Mouse (Mus musculus): ENCODE measurements around the gene Sgsm1. TPM values are rescaled to one million over a fixed set of nuclear protein-coding genes. Genes with fewer than 3 reads are reported as not detected.

Gene Sgsm1
- polyA plus RNA-seq, 1 experiment from 2014 or later = 9.8 TPM

DNA sequence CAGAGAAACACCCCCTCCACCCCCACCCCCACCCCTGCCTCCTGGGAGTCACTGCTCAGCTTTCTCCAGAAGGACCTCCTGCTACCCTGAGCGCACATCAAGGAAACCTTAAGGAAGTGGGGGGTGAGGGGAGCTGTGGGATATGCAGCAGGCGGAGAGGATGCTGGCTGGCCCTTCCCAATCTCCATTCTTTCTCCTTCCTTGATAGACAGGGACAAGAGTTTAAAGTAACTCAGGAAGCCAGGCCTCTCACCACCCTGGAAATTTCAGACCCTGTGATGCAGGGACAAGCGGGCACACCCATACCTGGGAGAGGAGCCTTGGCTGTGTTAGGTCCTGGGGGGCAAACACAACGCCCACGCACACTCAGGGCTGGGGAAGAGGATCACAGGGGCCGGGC is 100.3 kb downstream of the Sgsm1 start:
- Histone ChIP-seq H3K4me1 (peaks cover 23% of the 10 kb centered on the region), H3K27me3 (no peaks in the 10 kb centered on the region), H3K36me3 (ENCODE audit: poor library complexity, severe bottlenecking) (no peaks in the 10 kb centered on the region), H3K9ac (no peak overlapping the region), H3K4me3 (no peak overlapping the region), H3K4me2 (no peak overlapping the region), H3K27ac (peak overlapping the region; percentile 10; the same call in 1 of the 2 replicates), H3K9me3 (replicated peaks) (no peaks in the 10 kb centered on the region)
- WGBS = 81% methylated on average over 6 of the region's 6 CpGs
- no peak for ATAC-seq

GRCm38 (mm10) chr5:113209898-113210297 is 100.7 kb downstream of the Sgsm1 start:
- Histone ChIP-seq H3K4me1 (peaks cover 23% of the 10 kb centered on the region), H3K9ac (0 out of 2 replicates have a peak overlapping the region, but pooled peaks have one; percentile 14), H3K4me2 (no peak overlapping the region), H3K27me3 (no peaks in the 10 kb centered on the region), H3K27ac (peak overlapping the region; percentile 78), H3K4me3 (no peak overlapping the region), H3K9me3 (replicated peaks) (no peaks in the 10 kb centered on the region), H3K36me3 (ENCODE audit: poor library complexity, severe bottlenecking) (no peaks in the 10 kb centered on the region)
- 90% methylated on average over 13 of the region's 13 CpGs for WGBS
- ATAC-seq = no peak

GRCm38 (mm10) chr5:113209401-113209750 is 101.2 kb downstream of the Sgsm1 start:
- H3K36me3 ChIP-seq (ENCODE audit: poor library complexity, severe bottlenecking) = no peaks in the 10 kb centered on the region
- ATAC-seq = peak; percentile 4; the same call in 1 of the 2 replicates
- 56% methylated on average over 11 of the region's 11 CpGs for WGBS

DNA sequence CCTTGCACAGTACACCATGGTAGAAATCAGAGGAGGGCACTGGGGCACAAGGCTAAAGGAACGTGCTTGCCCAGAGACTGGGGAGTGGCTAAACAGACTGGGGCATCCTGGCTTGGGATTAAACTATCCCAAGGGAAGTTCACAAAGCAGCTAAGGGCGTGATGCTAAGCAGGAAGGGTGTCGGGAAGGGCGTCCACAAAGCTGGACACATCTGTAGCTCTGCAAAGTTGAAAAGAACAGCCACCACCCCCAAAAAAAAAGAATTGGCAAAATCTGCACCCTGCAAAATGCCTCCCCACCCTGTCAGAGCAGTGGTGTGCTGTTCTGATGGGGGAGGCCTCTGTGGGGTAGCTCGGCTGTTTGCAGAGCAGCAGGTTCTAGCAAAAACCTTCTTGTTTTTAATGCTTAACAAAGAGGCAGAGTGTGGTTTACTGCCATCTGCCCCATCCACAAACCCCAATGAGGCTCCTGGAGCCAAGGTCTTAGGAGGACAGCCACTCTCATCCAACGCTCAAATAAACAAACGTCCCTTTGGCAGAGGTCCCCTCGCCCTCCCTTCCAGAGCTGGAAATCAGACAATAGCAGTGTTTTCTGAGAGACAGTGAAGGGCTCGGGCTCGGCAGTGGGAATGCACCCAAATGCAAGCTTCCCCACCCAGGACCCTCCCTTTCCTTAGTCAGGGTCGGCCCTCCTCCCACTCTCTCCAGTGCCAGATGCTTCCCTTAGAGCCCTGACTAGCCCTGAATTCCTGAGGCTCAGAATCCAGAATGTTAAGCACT is 101.8 kb downstream of the Sgsm1 start:
- H3K4me1 ChIP-seq = peaks cover 23% of the 10 kb centered on the region
- peak overlapping the region; percentile 78 for H3K27ac ChIP-seq
- ATAC-seq = peak; percentile 76
- no peaks in the 10 kb centered on the region for H3K27me3 ChIP-seq
- WGBS = 40% methylated on average over 11 of the region's 11 CpGs
- no peak overlapping the region for H3K4me3 ChIP-seq
- no peaks in the 10 kb centered on the region for H3K9me3 ChIP-seq (replicated peaks)
- no peaks in the 10 kb centered on the region for H3K36me3 ChIP-seq (ENCODE audit: poor library complexity, severe bottlenecking)
- peak overlapping the region; percentile 45; the same call in 1 of the 2 replicates for H3K9ac ChIP-seq
- peak overlapping the region; percentile 25; the same call in 1 of the 2 replicates for H3K4me2 ChIP-seq

More at GRCm38 (mm10) chr5:113209401-113209750, 101.2 kb downstream of the Sgsm1 start:
- H3K4me1 ChIP-seq = peaks cover 23% of the 10 kb centered on the region
- peak overlapping the region; percentile 25; the same call in 1 of the 2 replicates for H3K4me2 ChIP-seq
- peak overlapping the region; percentile 78 for H3K27ac ChIP-seq
- no peaks in the 10 kb centered on the region for H3K9me3 ChIP-seq (replicated peaks)
- H3K27me3 ChIP-seq = no peaks in the 10 kb centered on the region
- 0 out of 2 replicates have a peak overlapping the region, but pooled peaks have one; percentile 14 for H3K9ac ChIP-seq
- H3K4me3 ChIP-seq = no peak overlapping the region

GRCm38 (mm10) chr5:113208048-113208447 is 102.5 kb downstream of the Sgsm1 start:
- 88% methylated on average over 4 of the region's 4 CpGs for whole genome bisulfite sequencing
- H3K27ac ChIP-seq = 0 out of 2 replicates have a peak overlapping the region, but pooled peaks have one; percentile 78
- H3K27me3 ChIP-seq = no peaks in the 10 kb centered on the region
- no peaks in the 10 kb centered on the region for H3K36me3 ChIP-seq (ENCODE audit: poor library complexity, severe bottlenecking)
- peaks cover 23% of the 10 kb centered on the region for H3K4me1 ChIP-seq
- no peak overlapping the region for H3K4me2 ChIP-seq
- H3K9ac ChIP-seq = no peak overlapping the region
- H3K9me3 ChIP-seq (replicated peaks) = no peaks in the 10 kb centered on the region
- no peak for ATAC-seq
- H3K4me3 ChIP-seq = no peak overlapping the region

GRCm38 (mm10) chr5:113206670-113207352 is 103.8 kb downstream of the Sgsm1 start:
- WGBS = 68% methylated on average over 9 of the region's 9 CpGs
- H3K4me2 ChIP-seq = no peak overlapping the region
- ATAC-seq = no peak
- H3K9me3 ChIP-seq (replicated peaks) = no peaks in the 10 kb centered on the region
- no peak overlapping the region; the same call in 1 of the 2 replicates for H3K9ac ChIP-seq
- no peaks in the 10 kb centered on the region for H3K27me3 ChIP-seq
- no peaks in the 10 kb centered on the region for H3K36me3 ChIP-seq (ENCODE audit: poor library complexity, severe bottlenecking)
- no peak overlapping the region for H3K27ac ChIP-seq
- H3K4me1 ChIP-seq = peaks cover 23% of the 10 kb centered on the region
- no peak overlapping the region for H3K4me3 ChIP-seq

DNA sequence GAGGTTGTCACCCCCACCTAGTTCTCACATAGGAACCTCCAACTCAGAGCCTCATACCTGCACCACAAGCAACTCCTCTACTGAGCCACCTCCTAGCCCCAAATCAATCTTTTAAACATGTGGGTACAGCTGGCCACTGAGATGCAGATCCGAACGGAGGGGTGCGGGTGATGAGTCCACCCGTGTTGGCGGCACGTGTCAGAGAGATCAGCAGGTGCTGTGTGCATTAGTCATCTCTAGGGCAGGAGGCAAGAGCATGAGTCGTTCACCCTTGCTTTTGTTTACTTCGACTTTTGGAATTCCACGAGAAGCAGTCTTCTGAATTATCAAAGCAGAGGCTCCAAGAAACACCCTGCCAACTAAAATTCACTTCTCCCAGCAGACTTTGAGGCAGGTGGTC is 106.4 kb downstream of the Sgsm1 start:
- Histone ChIP-seq H3K27ac (no peak overlapping the region), H3K9me3 (replicated peaks) (no peaks in the 10 kb centered on the region), H3K9ac (no peak overlapping the region), H3K4me2 (no peak overlapping the region), H3K4me1 (peaks cover 14% of the 10 kb centered on the region), H3K36me3 (ENCODE audit: poor library complexity, severe bottlenecking) (no peaks in the 10 kb centered on the region), H3K27me3 (no peaks in the 10 kb centered on the region), H3K4me3 (no peak overlapping the region)
- 93% methylated on average over 9 of the region's 9 CpGs for WGBS
- no peak for ATAC-seq

GRCm38 (mm10) chr5:113199772-113200134 is 110.8 kb downstream of the Sgsm1 start:
- H3K4me1 ChIP-seq = no peaks in the 10 kb centered on the region
- no peaks in the 10 kb centered on the region for H3K36me3 ChIP-seq (ENCODE audit: poor library complexity, severe bottlenecking)
- 90% methylated on average over 10 of the region's 10 CpGs for WGBS
- ATAC-seq = no peak
- no peaks in the 10 kb centered on the region for H3K9me3 ChIP-seq (replicated peaks)
- no peak overlapping the region for H3K4me2 ChIP-seq
- no peak overlapping the region for H3K27ac ChIP-seq
- H3K4me3 ChIP-seq = no peak overlapping the region
- H3K9ac ChIP-seq = no peak overlapping the region
- no peaks in the 10 kb centered on the region for H3K27me3 ChIP-seq

DNA sequence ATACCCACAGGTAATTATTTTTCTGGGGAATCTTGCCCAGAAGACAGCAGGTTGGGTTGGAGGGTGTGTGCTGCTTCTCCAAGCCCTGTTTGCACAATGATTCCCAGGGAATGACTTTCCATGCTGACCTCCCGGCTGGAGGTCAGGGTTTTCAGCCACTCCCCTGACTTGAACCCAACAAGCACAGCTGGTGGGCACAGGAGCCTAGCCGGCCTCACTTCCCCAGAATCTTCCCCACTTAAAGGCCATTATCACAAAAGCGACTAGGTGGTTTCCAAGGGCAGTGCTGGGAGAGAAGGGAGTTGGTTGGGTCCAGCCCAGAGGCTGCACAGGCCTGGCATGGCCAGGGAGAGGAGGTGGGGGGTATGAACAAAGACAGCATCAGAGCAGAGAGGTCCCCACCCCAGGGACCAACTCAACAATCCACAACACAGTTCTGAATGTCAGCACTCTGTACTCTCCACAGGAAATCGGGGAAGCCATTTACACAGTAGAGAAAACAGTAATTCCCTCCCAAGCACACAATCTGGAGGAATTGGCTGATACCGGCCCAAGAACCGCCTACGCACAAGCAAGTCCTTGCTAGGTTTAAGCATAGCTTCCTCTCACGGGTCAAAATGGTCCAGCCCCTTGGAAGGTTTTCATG is 111.3 kb downstream of the Sgsm1 start:
- Histone ChIP-seq H3K9me3 (replicated peaks) (no peaks in the 10 kb centered on the region), H3K4me2 (no peak overlapping the region), H3K9ac (no peak overlapping the region), H3K36me3 (ENCODE audit: poor library complexity, severe bottlenecking) (no peaks in the 10 kb centered on the region), H3K4me3 (no peak overlapping the region), H3K27me3 (no peaks in the 10 kb centered on the region), H3K4me1 (no peaks in the 10 kb centered on the region), H3K27ac (no peak overlapping the region)
- ATAC-seq = no peak
- WGBS = 57% methylated on average over 8 of the region's 8 CpGs

GRCm38 (mm10) chr5:113196916-113197794 is 113.4 kb downstream of the Sgsm1 start:
- H3K27me3 ChIP-seq = no peaks in the 10 kb centered on the region
- H3K4me1 ChIP-seq = peaks cover 2% of the 10 kb centered on the region; the same call in 1 of the 2 replicates
- H3K4me2 ChIP-seq = no peak overlapping the region
- H3K36me3 ChIP-seq (ENCODE audit: poor library complexity, severe bottlenecking) = no peaks in the 10 kb centered on the region
- no peak overlapping the region for H3K9ac ChIP-seq
- H3K4me3 ChIP-seq = no peak overlapping the region
- H3K9me3 ChIP-seq (replicated peaks) = no peaks in the 10 kb centered on the region
- no peak overlapping the region for H3K27ac ChIP-seq
- whole genome bisulfite sequencing = 71% methylated on average over 9 of the region's 9 CpGs
- no peak for ATAC-seq

DNA sequence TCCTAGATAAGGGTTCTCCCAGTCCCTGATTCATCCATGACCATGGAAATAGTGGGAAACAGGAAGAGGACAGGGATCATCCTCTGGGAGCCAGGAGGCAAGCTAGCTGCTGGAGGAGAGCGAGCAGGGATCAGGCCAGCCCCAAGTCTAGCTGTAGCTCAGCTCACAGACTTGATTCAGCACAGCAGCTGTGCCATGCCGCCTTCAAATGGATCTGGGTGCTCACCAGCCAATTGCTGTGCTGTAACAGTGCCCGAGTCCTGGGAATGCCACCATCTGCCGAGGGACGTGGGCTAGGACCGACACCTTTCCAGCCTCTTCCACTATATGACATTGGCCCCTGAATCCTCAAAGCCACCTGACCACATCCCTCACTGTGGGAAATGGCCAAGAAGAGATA is 114.7 kb downstream of the Sgsm1 start:
- WGBS = 91% methylated on average over 6 of the region's 6 CpGs
- peaks cover 7% of the 10 kb centered on the region; the same call in 1 of the 2 replicates for H3K4me1 ChIP-seq
- no peak overlapping the region for H3K4me3 ChIP-seq
- H3K9me3 ChIP-seq (replicated peaks) = no peaks in the 10 kb centered on the region
- no peak overlapping the region for H3K9ac ChIP-seq
- H3K27me3 ChIP-seq = no peaks in the 10 kb centered on the region
- ATAC-seq = no peak; the same call in 1 of the 2 replicates
- H3K36me3 ChIP-seq (ENCODE audit: poor library complexity, severe bottlenecking) = peaks cover under 1% of the 10 kb centered on the region; the same call in 1 of the 2 replicates
- H3K27ac ChIP-seq = no peak overlapping the region
- H3K4me2 ChIP-seq = no peak overlapping the region

All from forebrain, embryonic 13.5 days (tissue).